Mouse (Mus musculus): Measurements from ENCODE around the gene B4galnt3.

B4galnt3 gene

DNA sequence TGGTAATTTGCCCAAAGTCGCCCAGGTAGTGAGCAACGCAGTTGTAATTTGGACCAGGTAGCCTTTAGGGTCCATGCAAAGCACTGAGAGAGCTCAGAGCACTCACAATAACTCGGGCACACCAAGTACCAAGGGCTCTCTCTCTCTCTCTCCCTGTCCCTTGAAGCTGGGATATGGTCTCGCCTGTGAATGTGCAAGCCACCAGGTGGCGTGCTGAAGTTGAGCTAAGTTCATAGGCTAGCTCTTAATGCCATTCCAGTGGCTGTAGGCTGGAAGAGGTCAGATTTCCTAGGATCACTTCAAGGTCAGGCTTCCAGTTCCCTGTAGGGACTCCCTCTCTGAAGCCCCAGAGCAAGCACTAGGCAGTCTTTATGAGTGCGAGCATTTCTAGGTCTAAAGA lies 71.7 kb downstream of the B4galnt3 start:
- in situ Hi-C loops (cut with MboI, MseI) = loop anchor here (5.0 kb wide), 1 partner anchor 55 kb away; no protein-coding TSS in a partner anchor

DNA sequence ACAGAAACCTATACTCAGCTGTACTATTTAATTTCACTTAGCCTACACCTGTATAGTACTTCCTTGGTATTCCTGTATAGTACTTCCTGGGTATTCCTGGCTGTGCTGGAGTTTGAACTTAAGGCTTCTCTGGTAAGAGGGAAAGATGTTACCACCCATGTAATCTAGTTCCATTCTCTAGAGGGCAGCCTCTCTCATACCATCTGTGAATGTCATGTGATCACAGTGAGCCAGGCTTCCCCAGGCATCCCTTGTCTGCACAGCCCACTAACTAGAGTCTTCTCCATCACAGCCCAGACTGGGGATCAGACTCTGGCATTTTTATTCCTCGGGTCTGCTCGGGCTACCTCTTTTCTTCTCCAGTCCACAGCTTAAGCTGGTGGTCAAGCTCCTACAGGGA lies 75.1 kb downstream of the B4galnt3 start:
- in situ Hi-C loops (cut with MboI, MseI) = no loop called here

DNA sequence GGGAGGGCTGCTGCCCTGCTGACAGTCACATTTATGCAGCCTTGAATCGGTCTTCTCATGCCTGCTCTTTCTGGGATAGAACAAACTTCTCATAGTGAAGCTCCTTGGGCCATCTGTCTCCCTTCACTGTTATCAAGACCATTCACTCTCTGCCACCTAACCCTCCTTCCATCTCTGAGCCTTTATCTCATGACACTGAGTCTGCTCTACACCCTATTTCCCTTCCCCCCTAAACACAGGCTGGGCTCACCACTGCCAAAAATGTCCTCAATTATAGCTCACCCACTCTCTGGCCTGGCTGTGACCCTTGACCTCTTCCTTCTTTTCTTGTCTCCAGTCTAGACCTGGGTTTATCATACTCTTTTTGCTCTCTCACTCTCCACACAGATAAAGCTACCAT lies 77.7 kb downstream of the B4galnt3 start:
- in situ Hi-C loops (cut with MboI, MseI) = no loop called here

DNA sequence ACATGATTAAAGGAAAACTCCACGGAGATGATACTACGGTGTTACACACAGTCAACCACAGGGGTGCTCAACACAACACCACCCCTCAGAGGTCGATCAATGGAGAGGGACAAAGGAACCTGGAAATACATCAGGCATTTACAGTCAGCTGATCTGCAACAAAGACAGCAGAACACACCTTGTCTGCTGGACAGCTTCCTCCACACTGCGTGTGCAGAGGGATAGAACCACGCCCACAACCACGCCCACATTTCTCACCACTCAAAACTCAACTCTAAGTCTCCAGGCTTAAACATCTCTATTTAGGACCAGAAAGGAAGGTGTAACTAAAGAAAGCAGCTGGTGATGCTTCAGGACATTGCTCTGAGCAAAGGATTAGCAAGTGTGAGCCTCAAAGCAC lies 82.8 kb downstream of the B4galnt3 start:
- in situ Hi-C loops (cut with MboI, MseI) = loop anchor here (5.0 kb wide), 1 partner anchor 719 kb away; no protein-coding TSS in a partner anchor

DNA sequence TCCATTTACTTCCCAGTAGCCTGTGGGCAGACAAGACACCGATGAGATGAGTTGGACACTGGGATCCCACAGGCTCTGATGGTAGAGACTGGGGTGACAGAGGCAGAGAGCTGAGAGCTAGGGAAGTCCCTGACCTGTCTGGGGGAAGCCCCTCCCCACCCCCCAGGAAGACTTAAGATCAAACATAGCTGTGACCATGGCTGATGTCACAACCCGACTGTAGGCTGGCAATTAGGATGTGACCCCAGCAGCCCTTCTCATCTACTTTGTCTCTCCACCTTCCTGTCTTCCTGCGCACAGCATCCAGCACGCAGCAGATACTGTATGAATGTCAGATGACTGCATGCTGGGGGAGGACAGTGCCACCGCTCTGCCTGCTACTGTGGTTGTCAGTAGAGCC lies 87.8 kb downstream of the B4galnt3 start:
- in situ Hi-C loops (cut with MboI, MseI) = no loop called here

DNA sequence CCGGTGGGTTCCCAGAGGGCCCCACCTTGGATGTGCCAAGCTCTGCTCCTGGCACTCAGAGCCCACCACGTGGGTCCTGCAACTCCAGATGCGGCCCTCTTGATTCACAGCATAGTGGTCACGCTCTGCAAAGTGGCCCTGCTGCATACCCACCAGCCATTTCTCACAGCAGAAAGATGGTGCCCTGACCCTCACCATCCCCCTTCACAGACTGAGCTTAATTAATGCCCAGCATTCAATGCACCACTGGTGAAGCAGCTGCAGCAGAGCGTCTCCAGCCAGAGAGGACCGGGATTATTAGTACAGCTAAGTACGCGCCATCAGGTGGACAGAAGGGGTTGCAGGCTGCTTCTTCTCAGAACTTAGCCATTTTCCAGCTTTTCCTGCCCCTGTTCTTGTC lies 92.0 kb downstream of the B4galnt3 start:
- in situ Hi-C loops (cut with MboI, MseI) = no loop called here

DNA sequence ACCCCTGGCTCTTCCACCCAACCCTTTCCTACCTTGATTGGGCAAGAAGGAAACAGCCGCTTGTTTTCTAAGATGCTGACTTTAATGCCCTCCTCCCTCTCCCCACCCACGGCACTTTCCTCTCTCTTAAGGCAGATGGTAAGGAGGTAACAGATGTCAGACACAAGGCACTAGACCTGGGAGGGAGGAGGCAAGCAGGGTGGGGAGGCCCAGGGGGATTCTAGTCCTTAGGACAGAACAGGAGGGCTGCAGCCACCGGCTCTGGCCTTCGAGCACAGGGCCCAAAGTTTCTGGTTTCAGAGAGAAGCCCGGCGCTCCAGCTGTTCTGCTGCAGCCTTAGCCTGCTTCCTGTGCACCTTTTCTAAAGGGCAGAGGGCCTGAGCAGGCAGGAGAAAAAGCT lies 92.4 kb downstream of the B4galnt3 start:
- in situ Hi-C loops (cut with MboI, MseI) = no loop called here

DNA sequence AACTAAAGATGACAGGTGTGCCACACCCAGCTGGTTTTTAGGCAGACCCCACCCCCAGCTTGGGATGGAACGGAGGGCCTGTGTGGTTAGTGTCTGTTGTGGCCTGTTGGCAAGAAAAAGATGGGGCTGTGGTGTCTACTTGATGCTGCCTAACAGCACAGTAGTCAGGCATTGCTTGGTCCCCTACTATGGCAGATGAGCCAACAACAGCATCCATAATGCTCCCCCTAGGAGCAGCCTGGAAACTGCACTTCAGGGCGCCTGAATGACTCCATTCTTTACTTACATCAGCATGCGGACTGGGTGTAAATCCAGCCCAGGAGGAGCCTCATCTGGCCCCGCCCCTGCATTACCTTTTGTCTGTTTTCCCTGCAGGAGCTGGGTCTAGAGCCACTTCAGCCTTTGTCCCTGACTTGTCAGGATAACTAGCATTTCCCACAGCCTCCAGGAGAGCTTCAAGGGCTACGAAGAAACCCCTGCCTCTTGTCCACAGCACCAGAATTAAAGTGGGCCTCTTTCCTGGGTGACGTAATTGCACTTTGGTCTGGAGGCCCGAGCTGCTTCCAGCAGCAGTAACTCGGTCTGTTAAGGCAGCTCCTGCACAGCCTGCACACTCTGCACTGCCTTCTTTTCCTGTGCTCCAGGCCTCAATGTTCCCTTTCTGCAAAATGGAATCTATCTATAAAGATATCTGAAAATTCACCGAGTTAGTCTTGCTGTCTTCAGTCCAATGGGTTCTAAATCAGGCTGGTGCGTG lies 94.5 kb downstream of the B4galnt3 start:
- in situ Hi-C loops (cut with MboI, MseI) = loop anchor here (10.0 kb wide), 2 partner anchors 85 to 285 kb away; no protein-coding TSS in a partner anchor

DNA sequence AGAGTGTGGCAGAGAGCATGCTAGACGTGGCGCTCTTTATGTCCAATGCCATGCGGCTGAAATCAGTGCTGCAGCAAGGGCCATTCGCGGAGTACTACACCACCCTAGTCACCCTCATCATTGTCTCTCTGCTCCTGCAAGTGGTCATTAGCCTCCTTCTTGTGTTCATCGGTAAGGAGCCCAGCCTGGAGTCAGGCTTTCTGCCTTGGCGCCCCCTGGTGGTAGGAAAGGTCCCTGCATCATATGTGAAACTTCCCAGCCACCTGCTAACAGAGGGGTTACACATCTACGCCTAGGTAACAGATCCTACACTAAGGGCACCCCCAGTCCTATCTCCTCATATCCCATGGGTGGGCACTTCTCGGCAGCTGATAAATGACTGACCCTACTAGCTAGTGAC lies 96.4 kb downstream of the B4galnt3 start:
- in situ Hi-C loops (cut with MboI, MseI) = loop anchor here (10.0 kb wide), 2 partner anchors 83 to 283 kb away; no protein-coding TSS in a partner anchor

DNA sequence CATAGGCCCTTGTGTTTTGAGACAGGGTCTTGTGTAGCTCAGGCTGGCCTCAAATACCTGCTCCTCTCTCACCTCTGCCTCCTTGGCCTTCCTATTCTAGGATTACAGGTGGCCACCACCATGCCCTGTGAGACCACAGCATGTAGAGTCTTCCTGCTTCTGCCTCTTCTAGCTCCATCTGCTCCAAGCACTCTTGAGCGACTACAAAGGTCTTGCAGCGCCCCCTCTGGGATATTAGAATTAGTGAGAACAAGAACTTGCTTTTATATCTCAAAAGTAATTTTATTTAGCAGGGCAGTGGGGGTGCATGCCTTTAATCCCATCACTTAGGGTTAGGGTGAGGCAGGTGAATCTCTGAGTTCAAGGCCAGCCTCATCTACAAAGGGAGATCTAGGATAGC lies 97.5 kb downstream of the B4galnt3 start:
- in situ Hi-C loops (cut with MboI, MseI) = loop anchor here (10.0 kb wide), 2 partner anchors 82 to 282 kb away; no protein-coding TSS in a partner anchor

DNA sequence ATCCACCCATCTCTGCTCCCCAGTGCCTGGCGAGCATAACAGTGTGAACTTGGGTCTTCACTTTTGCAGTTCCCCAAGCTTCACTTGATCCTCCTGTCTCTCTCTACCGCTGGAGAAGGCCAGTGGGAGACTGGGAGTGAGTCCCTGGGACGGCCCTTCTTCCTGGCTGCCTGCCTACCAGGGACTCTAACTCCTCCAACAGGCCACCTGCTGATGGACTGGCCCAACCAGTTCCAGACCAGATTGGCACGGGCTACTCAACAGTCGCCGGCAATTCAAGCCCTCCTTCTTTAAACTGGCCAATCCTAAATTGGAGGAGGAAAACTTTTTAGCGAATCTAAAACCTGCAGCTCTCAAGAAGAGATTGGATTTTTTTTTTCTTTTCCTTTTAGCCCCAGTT lies 99.4 kb downstream of the B4galnt3 start:
- in situ Hi-C loops (cut with MboI, MseI) = loop anchor here (5.0 to 10.0 kb wide), 3 partner anchors 80 to 280 kb away; no protein-coding TSS in a partner anchor

DNA sequence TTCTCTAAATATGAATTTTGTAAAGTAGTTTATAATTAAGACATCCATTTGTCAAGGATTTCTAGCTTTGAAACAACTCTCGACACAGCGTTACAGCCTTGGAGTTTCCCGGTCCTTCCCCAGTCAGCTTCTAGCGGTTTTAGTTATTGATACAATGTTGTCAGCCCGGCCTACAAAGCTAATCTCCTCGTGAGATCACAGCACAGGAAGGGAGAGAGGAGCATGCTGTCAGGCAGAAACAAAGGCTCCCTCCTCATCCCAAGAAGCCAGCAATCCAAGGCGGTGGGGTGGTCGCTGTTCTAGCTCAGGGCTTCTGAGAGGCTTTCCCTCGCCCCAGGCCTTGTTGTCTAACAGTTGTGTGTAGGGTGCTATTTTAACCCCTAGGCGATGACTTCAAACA lies 100.1 kb downstream of the B4galnt3 start:
- in situ Hi-C loops (cut with MboI, MseI) = loop anchor here (5.0 to 10.0 kb wide), 3 partner anchors 80 to 280 kb away; no protein-coding TSS in a partner anchor

DNA sequence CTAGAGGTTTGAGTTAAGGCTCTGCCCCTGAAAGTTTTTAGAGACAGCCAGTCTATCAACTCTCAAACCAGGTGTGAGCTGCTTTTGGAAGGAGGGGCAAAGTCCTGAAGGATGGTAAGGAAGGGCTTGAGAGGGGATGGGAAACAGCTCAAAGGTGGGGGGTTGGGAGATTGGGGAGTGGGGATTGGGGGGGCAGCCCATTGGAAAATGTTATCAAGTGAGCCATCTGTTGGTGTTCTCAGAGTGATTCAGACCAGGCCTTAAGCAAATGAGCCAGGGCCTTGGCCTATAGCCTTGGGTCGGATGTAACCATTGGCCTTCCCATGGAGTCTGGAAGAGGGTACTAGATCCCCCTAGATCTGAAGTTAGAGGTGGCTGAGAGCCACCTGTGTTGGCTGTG lies 100.6 kb downstream of the B4galnt3 start:
- in situ Hi-C loops (cut with MboI, MseI) = loop anchor here (5.0 to 10.0 kb wide), 3 partner anchors 79 to 279 kb away; no protein-coding TSS in a partner anchor

DNA sequence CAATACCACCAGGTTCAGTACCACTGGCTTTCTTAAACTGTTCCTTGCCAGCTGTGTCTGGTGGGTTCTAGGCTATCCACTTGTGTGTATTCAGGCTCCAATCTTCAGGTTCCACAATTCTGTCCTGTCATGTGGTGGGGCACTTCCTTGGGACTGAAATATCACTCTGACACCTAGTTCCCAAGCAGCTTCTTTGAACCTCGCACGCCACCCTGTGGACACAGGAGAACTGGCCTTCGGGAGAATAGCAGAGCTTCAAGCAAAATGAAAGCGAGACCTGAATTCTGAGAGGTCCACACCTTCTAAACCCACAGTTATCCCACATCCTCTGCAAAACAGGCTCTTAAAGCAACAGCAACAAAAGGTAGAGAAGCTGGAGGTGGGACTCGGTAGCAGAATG lies 101.2 kb downstream of the B4galnt3 start:
- in situ Hi-C loops (cut with MboI, MseI) = loop anchor here (5.0 to 10.0 kb wide), 3 partner anchors 78 to 278 kb away; no protein-coding TSS in a partner anchor

DNA sequence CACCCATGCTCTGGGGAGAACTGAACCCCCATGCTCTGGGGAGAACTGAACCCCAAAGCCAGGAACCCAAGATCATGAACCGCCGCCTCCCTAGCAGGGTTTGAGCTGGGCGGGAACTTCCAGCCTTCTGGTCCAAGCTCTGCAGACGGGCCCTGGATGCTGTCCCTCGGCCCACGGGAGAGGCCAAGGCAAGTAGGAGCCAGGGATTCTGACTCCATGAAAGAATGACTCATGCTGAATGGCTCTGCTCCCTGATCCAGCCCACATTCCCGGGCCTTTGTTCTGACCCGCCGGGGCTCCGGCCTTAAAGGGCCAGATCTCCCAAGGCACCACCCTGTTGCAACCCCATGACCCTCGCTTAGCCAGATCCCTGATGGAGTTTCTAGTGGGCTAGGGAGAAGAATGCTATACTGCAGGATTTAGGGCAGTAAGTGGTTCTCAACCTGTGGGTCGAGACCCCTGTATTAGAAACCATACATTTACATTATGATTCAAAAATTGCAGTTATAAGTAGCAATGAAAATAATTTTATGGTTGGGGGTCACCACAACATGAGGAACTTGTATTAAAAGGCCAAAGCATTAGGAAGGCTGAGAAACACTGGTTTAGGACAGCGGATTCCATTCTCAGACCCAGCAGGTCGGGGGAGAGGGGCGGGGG lies 102.0 kb downstream of the B4galnt3 start:
- in situ Hi-C loops (cut with MboI, MseI) = loop anchor here (5.0 to 10.0 kb wide), 3 partner anchors 78 to 278 kb away; no protein-coding TSS in a partner anchor

DNA sequence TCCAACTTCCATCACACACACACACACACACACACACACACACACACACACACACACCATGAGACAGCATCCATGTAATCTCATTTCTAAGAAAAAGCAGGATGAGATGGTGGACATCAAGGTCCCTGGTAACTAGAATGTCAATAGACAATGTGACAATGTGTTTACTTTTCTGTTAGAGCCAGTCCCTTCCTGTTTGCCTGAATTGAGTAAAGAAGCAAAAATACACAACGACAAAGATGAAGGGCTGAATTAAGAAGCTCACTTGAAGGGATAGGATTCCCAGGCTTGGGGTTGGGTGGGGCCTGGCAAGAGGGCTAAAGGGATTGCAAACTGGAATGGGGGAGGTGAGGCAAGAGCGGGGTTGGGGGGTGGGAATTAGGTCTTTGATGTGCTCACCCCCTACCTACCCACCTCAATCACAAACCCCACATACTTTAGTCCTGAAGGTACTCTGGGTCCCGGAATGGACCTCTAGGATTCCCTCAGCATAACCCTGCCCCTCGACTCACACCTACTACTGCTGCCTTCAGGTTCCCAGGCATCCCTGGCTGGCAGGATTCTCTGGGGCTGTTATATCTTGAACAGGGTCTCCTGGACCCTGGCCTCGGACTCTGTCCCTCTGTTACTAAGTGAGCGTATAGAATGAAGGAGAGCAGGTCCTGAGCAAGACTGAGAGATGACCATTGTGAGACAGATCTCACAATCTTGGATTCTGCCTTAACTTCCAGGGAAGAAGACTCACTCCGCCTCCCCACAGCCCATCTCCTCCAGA lies 102.8 kb downstream of the B4galnt3 start:
- in situ Hi-C loops (cut with MboI, MseI) = loop anchor here (5.0 to 10.0 kb wide), 3 partner anchors 77 to 277 kb away; no protein-coding TSS in a partner anchor

DNA sequence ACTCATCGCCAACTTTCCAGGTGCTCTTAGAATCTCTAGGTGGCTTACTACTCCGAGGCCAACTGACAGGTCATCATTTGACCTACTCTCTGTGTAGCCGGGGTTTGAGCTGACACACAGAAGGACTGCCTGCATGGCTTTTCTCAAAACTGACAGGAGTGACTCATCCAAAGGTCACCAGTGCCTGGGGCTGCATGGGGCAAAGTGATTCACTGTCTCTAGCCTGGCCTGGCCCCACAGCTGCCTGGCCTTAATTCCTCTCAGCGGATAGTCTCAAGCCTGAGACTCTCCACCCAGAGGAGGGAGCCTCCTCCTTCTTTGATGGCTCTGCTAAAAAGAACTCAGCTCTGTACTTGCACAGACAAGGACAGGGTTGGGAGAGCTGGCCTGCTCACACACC lies 103.4 kb downstream of the B4galnt3 start:
- in situ Hi-C loops (cut with MboI, MseI) = loop anchor here (5.0 to 10.0 kb wide), 3 partner anchors 76 to 276 kb away; no protein-coding TSS in a partner anchor

DNA sequence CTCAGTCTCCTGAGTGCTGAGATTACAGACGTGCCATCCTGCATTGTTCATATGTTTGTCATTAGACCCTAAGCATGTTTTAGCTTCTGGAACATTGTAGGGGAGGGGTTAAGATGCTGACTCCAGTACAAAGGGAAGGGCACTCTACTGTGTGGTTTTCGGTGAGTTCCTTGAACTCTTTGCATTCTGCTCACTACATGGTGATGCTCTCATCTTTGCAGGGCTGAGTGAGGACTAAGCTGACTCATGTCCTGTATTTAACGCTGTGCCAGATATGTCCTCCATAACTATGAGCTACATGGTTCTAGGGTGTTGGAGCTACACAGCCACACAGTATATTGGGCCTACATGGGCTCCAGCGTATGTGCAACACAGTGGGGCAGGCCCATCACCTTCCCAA lies 104.0 kb downstream of the B4galnt3 start:
- in situ Hi-C loops (cut with MboI, MseI) = loop anchor here (5.0 to 10.0 kb wide), 3 partner anchors 76 to 276 kb away; no protein-coding TSS in a partner anchor

DNA sequence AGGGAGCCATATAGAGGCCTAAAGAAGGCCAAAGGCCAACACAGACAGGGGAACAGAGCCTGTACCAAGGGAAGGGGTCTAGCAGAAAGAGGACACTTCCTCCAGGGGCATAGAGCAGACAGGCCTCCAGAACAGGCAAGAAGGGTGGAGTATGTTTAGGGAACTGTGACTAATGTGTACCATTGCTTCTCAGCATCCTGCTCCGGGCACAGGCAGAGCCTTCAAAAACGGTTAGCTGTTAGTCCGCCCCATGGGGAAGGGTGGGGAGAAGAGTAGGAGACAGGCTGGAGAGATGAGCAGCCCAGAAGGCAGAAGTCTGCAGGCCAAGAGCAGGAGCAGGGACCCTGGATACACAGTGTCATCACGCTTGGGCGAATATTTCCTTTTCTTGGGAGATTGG lies 105.1 kb downstream of the B4galnt3 start:
- in situ Hi-C loops (cut with MboI, MseI) = loop anchor here (5.0 kb wide), 1 partner anchor 47 kb away; no protein-coding TSS in a partner anchor

DNA sequence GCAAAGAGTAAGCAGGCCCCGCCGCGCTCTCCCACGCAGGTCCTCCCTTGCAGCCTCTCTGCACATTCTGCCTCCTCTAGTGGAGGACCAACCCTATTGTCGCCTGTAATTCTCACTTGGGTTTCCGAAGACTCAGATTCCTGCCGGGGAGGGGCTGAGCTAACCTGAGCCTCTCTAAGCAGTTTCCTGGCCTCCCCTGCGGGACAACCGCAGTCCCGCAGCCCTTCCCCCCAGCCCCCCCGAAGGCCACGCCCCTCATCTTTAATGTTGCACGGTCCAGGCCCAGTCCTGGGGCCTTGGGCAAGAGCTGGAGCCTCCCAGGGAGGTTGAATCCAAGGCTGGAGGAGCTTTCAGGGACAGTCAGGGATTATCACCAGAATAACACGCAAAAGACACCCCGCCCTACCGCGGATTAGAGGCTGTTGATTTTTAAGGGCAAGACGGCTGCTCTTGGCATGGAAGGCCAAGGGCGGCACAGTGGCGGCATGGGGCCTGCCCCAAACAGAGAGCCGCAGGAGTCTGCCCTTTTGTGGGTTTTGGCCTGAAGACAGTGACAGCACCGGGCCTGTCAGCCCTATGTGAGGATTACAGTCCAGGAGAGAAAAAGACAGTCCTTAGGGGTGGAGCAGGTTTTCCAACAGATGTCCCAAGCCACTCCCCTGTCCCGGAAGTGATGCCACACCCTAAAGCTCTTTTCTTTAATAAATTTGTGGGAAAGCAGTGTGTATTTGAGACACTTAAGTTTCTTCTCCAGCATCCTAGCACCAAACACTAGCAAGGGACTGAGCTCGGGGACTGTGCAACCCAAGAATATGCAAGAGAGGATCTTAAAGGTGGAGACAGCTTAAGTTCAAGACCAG lies 105.8 kb downstream of the B4galnt3 start:
- in situ Hi-C loops (cut with MboI, MseI) = loop anchor here (5.0 kb wide), 1 partner anchor 46 kb away; no protein-coding TSS in a partner anchor

Data from regulatory T cell (primary cell).